Mouse (Mus musculus) lung, postnatal 14 days (tissue): ENCODE results near the gene Robo2.

Experiments
- DNase-seq: peaks from one replicate; pipeline ENCODE4 v3.0.0; 2021

Robo2 gene

GRCm38 (mm10) chr16:74411481-74412251, at the start of gene Robo2:
Gene Robo2 (minus strand): TSS chr16:74411825.
- DNase-seq = peak; percentile 56

GRCm38 (mm10) chr16:74458138-74458537, 46.5 kb upstream of the Robo2 start:
- DNase-seq = no peak

- DNase-seq = no peak
These were observed 46.1 kb upstream of the Robo2 start for GRCm38 (mm10) chr16:74457736-74458135.

GRCm38 (mm10) chr16:74456808-74457470, 45.3 kb upstream of the Robo2 start:
- DNase-seq = no peak

GRCm38 (mm10) chr16:74455179-74455578, 43.6 kb upstream of the Robo2 start:
- DNase-seq = no peak

GRCm38 (mm10) chr16:74448025-74448424, 36.4 kb upstream of the Robo2 start:
- no peak for DNase-seq

- DNase-seq = no peak
These were observed 15.4 kb upstream of the Robo2 start for GRCm38 (mm10) chr16:74427071-74427470.

GRCm38 (mm10) chr16:74420324-74420723, 8.7 kb upstream of the Robo2 start:
- no peak for DNase-seq

- DNase-seq = peak; percentile 9
These were observed 1.1 kb upstream of the Robo2 start for GRCm38 (mm10) chr16:74412471-74413291.

GRCm38 (mm10) chr16:74411021-74411420, 604 bp downstream of the Robo2 start:
- DNase-seq = peak; percentile 2

GRCm38 (mm10) chr16:74410125-74410524, 1.5 kb downstream of the Robo2 start:
- DNase-seq = peak; percentile 8

- no peak for DNase-seq
These were observed 2.1 kb downstream of the Robo2 start for GRCm38 (mm10) chr16:74409548-74409947.

GRCm38 (mm10) chr16:74408566-74408965, 3.1 kb downstream of the Robo2 start:
- no peak for DNase-seq

GRCm38 (mm10) chr16:74397291-74397690, 14.3 kb downstream of the Robo2 start:
- no peak for DNase-seq

- no peak for DNase-seq
These were observed 15.9 kb downstream of the Robo2 start for GRCm38 (mm10) chr16:74395678-74396077.

GRCm38 (mm10) chr16:74379458-74379857, 32.2 kb downstream of the Robo2 start:
- no peak for DNase-seq

GRCm38 (mm10) chr16:74375342-74375940, 36.2 kb downstream of the Robo2 start:
- DNase-seq = no peak

GRCm38 (mm10) chr16:74374540-74374939, 37.1 kb downstream of the Robo2 start:
- no peak for DNase-seq

GRCm38 (mm10) chr16:74373407-74373806, 38.2 kb downstream of the Robo2 start:
- DNase-seq = no peak

- no peak for DNase-seq
These were observed 38.7 kb downstream of the Robo2 start for GRCm38 (mm10) chr16:74372876-74373275.

GRCm38 (mm10) chr16:74348437-74348836, 63.2 kb downstream of the Robo2 start:
- DNase-seq = no peak

GRCm38 (mm10) chr16:74338969-74339630, 72.5 kb downstream of the Robo2 start:
- DNase-seq = no peak
